Mouse (Mus musculus) embryonic facial prominence, embryonic 13.5 days (tissue): ENCODE measurements around the gene Mamdc2. TPM values are rescaled to one million over a fixed set of nuclear protein-coding genes. Genes with fewer than 3 reads are reported as not detected.

Source experiments
- ATAC-seq: fragments of 200-750 bp; cut with Nextera tagmentation; 2 replicates; pipeline ENCODE4 v1.8.0; 2017; ENCODE audit warnings: low read depth; ENCODE audit not compliant: insufficient number of reproducible peaks, insufficient read depth, low FRiP score, low TSS enrichment
- H3K27ac ChIP-seq: fragments of 300-500 bp; sonication (generic); 2 replicates; pipeline ENCODE4 v1.5.1; 2015; ENCODE audit warnings: moderate library complexity, mild to moderate bottlenecking, inconsistent platforms
- H3K27me3 ChIP-seq: fragments of 300-500 bp; sonication (generic); 2 replicates; pipeline ENCODE4 v1.6.1; 2015; ENCODE audit warnings: mild to moderate bottlenecking, inconsistent platforms
- H3K36me3 ChIP-seq: fragments of 300-500 bp; sonication (generic); 2 replicates; pipeline ENCODE4 v1.6.1; 2015; ENCODE audit warnings: mild to moderate bottlenecking, inconsistent platforms
- H3K4me1 ChIP-seq: fragments of 300-500 bp; sonication (generic); 2 replicates; pipeline ENCODE4 v1.6.1; 2015; ENCODE audit warnings: inconsistent platforms
- H3K4me2 ChIP-seq: fragments of 300-500 bp; sonication (generic); 2 replicates; pipeline ENCODE4 v1.6.1; 2015; ENCODE audit warnings: moderate library complexity, mild to moderate bottlenecking, inconsistent platforms
- H3K4me3 ChIP-seq: fragments of 300-500 bp; sonication (generic); 2 replicates; pipeline ENCODE4 v1.5.1; 2015; ENCODE audit warnings: mild to moderate bottlenecking, inconsistent platforms
- H3K9ac ChIP-seq: fragments of 300-500 bp; sonication (generic); 2 replicates; pipeline ENCODE4 v1.6.1; 2015; ENCODE audit warnings: mild to moderate bottlenecking, inconsistent platforms
- H3K9me3 ChIP-seq: fragments of 300-500 bp; sonication (generic); 2 replicates; pipeline ENCODE4 v1.6.1; 2016; ENCODE audit warnings: inconsistent platforms
- WGBS: fragments of 180-500 bp; shearing (Covaris S2); methylation state at CpG from one replicate; pipeline ENCODE4 v1.1.7; 2015; ENCODE audit warnings: mixed read lengths; 5-methylcytosine and 5-hydroxymethylcytosine counted together
- polyA plus RNA-seq: library from polyadenylated mRNA; unstranded; fragments of >200 nt; fragmentation: Nextera tagmentation; extraction: Ambion mirVana; gene quantifications from 2 replicates; pipeline ENCODE4 v1.2.1, GENCODE M21; 2015

Mamdc2 gene
- polyA plus RNA-seq, 1 experiment from 2014 or later, result 1.0 TPM

- Histone ChIP-seq H3K4me1 (no peaks in the 10 kb centered on the region), H3K36me3 (no peaks in the 10 kb centered on the region), H3K9me3 (no peaks in the 10 kb centered on the region), H3K9ac (no peak overlapping the region), H3K27ac (no peak overlapping the region), H3K4me3 (no peak overlapping the region), H3K27me3 (no peaks in the 10 kb centered on the region), H3K4me2 (no peak overlapping the region)
- no peak for ATAC-seq
Measured at GRCm38 (mm10) chr19:23479597-23479967, 31.3 kb upstream of the Mamdc2 start.

GRCm38 (mm10) chr19:23478895-23479596, 30.8 kb upstream of the Mamdc2 start:
- no peak for ATAC-seq
- Histone ChIP-seq H3K4me3 (no peak overlapping the region), H3K27ac (no peak overlapping the region), H3K27me3 (no peaks in the 10 kb centered on the region), H3K9me3 (no peaks in the 10 kb centered on the region), H3K36me3 (no peaks in the 10 kb centered on the region), H3K9ac (no peak overlapping the region), H3K4me1 (no peaks in the 10 kb centered on the region), H3K4me2 (no peak overlapping the region)
- WGBS, result 13% methylated on average over 10 of the region's 10 CpGs

GRCm38 (mm10) chr19:23477826-23478225, 29.6 kb upstream of the Mamdc2 start:
- Histone ChIP-seq H3K4me1 (no peaks in the 10 kb centered on the region), H3K27me3 (no peaks in the 10 kb centered on the region), H3K9me3 (no peaks in the 10 kb centered on the region), H3K9ac (no peak overlapping the region), H3K4me3 (no peak overlapping the region), H3K36me3 (no peaks in the 10 kb centered on the region), H3K27ac (no peak overlapping the region), H3K4me2 (no peak overlapping the region)
- ATAC-seq, result no peak
- 65% methylated on average over 6 of the region's 6 CpGs for WGBS

- H3K4me1 ChIP-seq, result no peaks in the 10 kb centered on the region
- H3K27me3 ChIP-seq, result no peaks in the 10 kb centered on the region
- no peak for ATAC-seq
- no peak overlapping the region for H3K4me3 ChIP-seq
- no peak overlapping the region for H3K4me2 ChIP-seq
- H3K9me3 ChIP-seq, result no peaks in the 10 kb centered on the region
- WGBS, result 20% methylated on average over 1 of the region's 1 CpGs
- no peak overlapping the region for H3K27ac ChIP-seq
- H3K9ac ChIP-seq, result no peak overlapping the region
- no peaks in the 10 kb centered on the region for H3K36me3 ChIP-seq
Measured at GRCm38 (mm10) chr19:23467866-23468265, 19.6 kb upstream of the Mamdc2 start.

GRCm38 (mm10) chr19:23467011-23467410, 18.8 kb upstream of the Mamdc2 start:
- H3K4me2 ChIP-seq, result no peak overlapping the region
- H3K4me3 ChIP-seq, result no peak overlapping the region
- no peaks in the 10 kb centered on the region for H3K27me3 ChIP-seq
- no peak overlapping the region for H3K27ac ChIP-seq
- no peaks in the 10 kb centered on the region for H3K9me3 ChIP-seq
- H3K36me3 ChIP-seq, result no peaks in the 10 kb centered on the region
- H3K9ac ChIP-seq, result no peak overlapping the region
- 71% methylated on average over 2 of the region's 2 CpGs for WGBS
- ATAC-seq, result no peak
- H3K4me1 ChIP-seq, result no peaks in the 10 kb centered on the region

- no peaks in the 10 kb centered on the region for H3K9me3 ChIP-seq
- 18% methylated on average over 4 of the region's 4 CpGs for WGBS
- H3K4me2 ChIP-seq, result no peak overlapping the region
- ATAC-seq, result no peak
- H3K27me3 ChIP-seq, result no peaks in the 10 kb centered on the region
- H3K27ac ChIP-seq, result no peak overlapping the region
- no peaks in the 10 kb centered on the region for H3K4me1 ChIP-seq
- no peaks in the 10 kb centered on the region for H3K36me3 ChIP-seq
- H3K4me3 ChIP-seq, result no peak overlapping the region
- H3K9ac ChIP-seq, result no peak overlapping the region
Measured at GRCm38 (mm10) chr19:23457492-23457891, 9.2 kb upstream of the Mamdc2 start.

- H3K9me3 ChIP-seq, result no peaks in the 10 kb centered on the region
- H3K27me3 ChIP-seq, result peaks cover 19% of the 10 kb centered on the region
- WGBS, result 70% methylated on average over 4 of the region's 4 CpGs
- no peak for ATAC-seq
- H3K36me3 ChIP-seq, result no peaks in the 10 kb centered on the region
- no peak overlapping the region for H3K4me3 ChIP-seq
- H3K9ac ChIP-seq, result no peak overlapping the region
- no peak overlapping the region for H3K27ac ChIP-seq
- no peak overlapping the region for H3K4me2 ChIP-seq
- peaks cover 13% of the 10 kb centered on the region for H3K4me1 ChIP-seq
Measured at GRCm38 (mm10) chr19:23451361-23451760, 3.1 kb upstream of the Mamdc2 start.

- peak; percentile 52; the same call in 1 of the 2 replicates for ATAC-seq
- WGBS, result 2% methylated on average over 23 of the region's 23 CpGs
- H3K27ac ChIP-seq, result no peak overlapping the region
Measured at GRCm38 (mm10) chr19:23447221-23447987, 838 bp downstream of the Mamdc2 start.

GRCm38 (mm10) chr19:23444910-23445845, 3.1 kb downstream of the Mamdc2 start:
- no peak overlapping the region for H3K27ac ChIP-seq
- peaks cover 13% of the 10 kb centered on the region for H3K4me1 ChIP-seq
- no peak overlapping the region for H3K4me3 ChIP-seq
- H3K4me2 ChIP-seq, result no peak overlapping the region
- WGBS, result 31% methylated on average over 7 of the region's 7 CpGs
- H3K27me3 ChIP-seq, result peaks cover 23% of the 10 kb centered on the region
- ATAC-seq, result no peak
- H3K36me3 ChIP-seq, result no peaks in the 10 kb centered on the region
- no peak overlapping the region for H3K9ac ChIP-seq
- no peaks in the 10 kb centered on the region for H3K9me3 ChIP-seq

More at GRCm38 (mm10) chr19:23447221-23447987, 838 bp downstream of the Mamdc2 start:
- H3K27me3 ChIP-seq, result peaks cover 23% of the 10 kb centered on the region
- H3K36me3 ChIP-seq, result no peaks in the 10 kb centered on the region
- H3K9me3 ChIP-seq, result no peaks in the 10 kb centered on the region
- H3K4me2 ChIP-seq, result peak overlapping the region; percentile 92
- H3K9ac ChIP-seq, result peak overlapping the region; percentile 64
- peaks cover 13% of the 10 kb centered on the region for H3K4me1 ChIP-seq
- peak overlapping the region; percentile 48 for H3K4me3 ChIP-seq

GRCm38 (mm10) chr19:23435731-23436130, 12.5 kb downstream of the Mamdc2 start:
- Histone ChIP-seq H3K9me3 (no peaks in the 10 kb centered on the region), H3K4me3 (no peak overlapping the region), H3K9ac (no peak overlapping the region), H3K4me2 (no peak overlapping the region), H3K27ac (no peak overlapping the region), H3K36me3 (no peaks in the 10 kb centered on the region), H3K4me1 (no peaks in the 10 kb centered on the region), H3K27me3 (no peaks in the 10 kb centered on the region)
- ATAC-seq, result no peak
- WGBS, result 63% methylated on average over 4 of the region's 4 CpGs

GRCm38 (mm10) chr19:23434433-23434832, 13.8 kb downstream of the Mamdc2 start:
- H3K9ac ChIP-seq, result no peak overlapping the region
- no peak overlapping the region for H3K4me2 ChIP-seq
- H3K27me3 ChIP-seq, result no peaks in the 10 kb centered on the region
- no peak overlapping the region for H3K27ac ChIP-seq
- no peaks in the 10 kb centered on the region for H3K9me3 ChIP-seq
- H3K4me1 ChIP-seq, result no peaks in the 10 kb centered on the region
- no peaks in the 10 kb centered on the region for H3K36me3 ChIP-seq
- WGBS, result 86% methylated on average over 11 of the region's 11 CpGs
- H3K4me3 ChIP-seq, result no peak overlapping the region
- no peak for ATAC-seq
